Mouse (Mus musculus): ENCODE results near the gene 4921507P07Rik.

Gene 4921507P07Rik

Small RNA genes lying within 50 kb of the gene (microRNA-seq; reads per million reads assigned to microRNA genes)
- gene Mir6371, result 0 reads per million in 2 experiments

Measured in adrenal gland (tissue).